Mouse (Mus musculus) E14TG2a.4 (cell line): ENCODE measurements around the gene Ercc8.

Experiments used
- CTCF ChIP-seq: conservative IDR thresholded peaks from 2 replicates; pipeline ENCODE4 v1.5.1; 2014; ENCODE audit warnings: low read length
- NANOG ChIP-seq: IDR thresholded peaks from 2 replicates; pipeline ENCODE4 v1.6.1; 2014; ENCODE audit warnings: borderline replicate concordance, low read length, mixed read lengths
- POU5F1 ChIP-seq: IDR thresholded peaks from 2 replicates; pipeline ENCODE4 v1.6.1; 2014; ENCODE audit warnings: low read length, borderline replicate concordance

GRCm38 (mm10) chr13:108184743-108185255 lies 26.3 kb downstream of the Ercc8 start:
- TF ChIP-seq CTCF (no peak), NANOG (no peak), POU5F1 (no peak)
